Mouse (Mus musculus) E14TG2a.4 (cell line): ENCODE results near the gene Krt1.

Experiments
- CTCF ChIP-seq: conservative IDR thresholded peaks from 2 replicates; pipeline ENCODE4 v1.5.1; 2014; ENCODE audit warnings: low read length
- NANOG ChIP-seq: IDR thresholded peaks from 2 replicates; pipeline ENCODE4 v1.6.1; 2014; ENCODE audit warnings: borderline replicate concordance, low read length, mixed read lengths
- POU5F1 ChIP-seq: IDR thresholded peaks from 2 replicates; pipeline ENCODE4 v1.6.1; 2014; ENCODE audit warnings: low read length, borderline replicate concordance

GRCm38 (mm10) chr15:101852571-101852970 is 2.0 kb upstream of the Krt1 start:
- TF ChIP-seq CTCF (no peak), NANOG (peak; percentile 91), POU5F1 (no peak)
